Mouse (Mus musculus) midbrain, embryonic 10.5 days (tissue): ENCODE data around the gene Ppp1r12a. TPM values are rescaled to one million over a fixed set of nuclear protein-coding genes. Genes with fewer than 3 reads are reported as not detected.

Source experiments
- DNase-seq: peaks from one replicate; pipeline ENCODE4 v3.0.0-alpha.2; 2017; ENCODE audit warnings: low spot score
- H3K27ac ChIP-seq: fragments of 300-500 bp; sonication (generic); replicated peaks from 2 replicates; pipeline ENCODE4 v1.5.1; 2016; ENCODE audit warnings: mild to moderate bottlenecking
- H3K27me3 ChIP-seq: fragments of 300-500 bp; sonication (generic); 2 replicates; pipeline ENCODE4 v1.6.1; 2016; ENCODE audit warnings: low read depth, mild to moderate bottlenecking; ENCODE audit not compliant: poor library complexity, severe bottlenecking
- H3K36me3 ChIP-seq: fragments of 300-500 bp; sonication (generic); 2 replicates; pipeline ENCODE4 v1.6.1; 2016; ENCODE audit warnings: mild to moderate bottlenecking, moderate library complexity
- H3K4me1 ChIP-seq: fragments of 300-500 bp; sonication (generic); 2 replicates; pipeline ENCODE4 v1.6.1; 2016
- H3K4me3 ChIP-seq: fragments of 300-500 bp; sonication (generic); 2 replicates; pipeline ENCODE4 v1.5.1; 2016; ENCODE audit warnings: mild to moderate bottlenecking, moderate library complexity
- H3K9me3 ChIP-seq: fragments of 300-500 bp; sonication (generic); replicated peaks from 2 replicates; pipeline ENCODE4 v1.6.1; 2016; ENCODE audit warnings: mild to moderate bottlenecking
- WGBS: fragments of 180-500 bp; shearing (Covaris S2); methylation state at CpG from one replicate; pipeline ENCODE4 v1.1.7; 2016; 5-methylcytosine and 5-hydroxymethylcytosine counted together
- polyA plus RNA-seq: library from polyadenylated mRNA; unstranded; fragments of >200 nt; fragmentation: Nextera tagmentation; extraction: Ambion mirVana; gene quantifications from 2 replicates; pipeline ENCODE4 v1.2.1, GENCODE M21; 2016

Ppp1r12a gene
- polyA plus RNA-seq, 1 experiment from 2014 or later: 70.7 TPM

DNA sequence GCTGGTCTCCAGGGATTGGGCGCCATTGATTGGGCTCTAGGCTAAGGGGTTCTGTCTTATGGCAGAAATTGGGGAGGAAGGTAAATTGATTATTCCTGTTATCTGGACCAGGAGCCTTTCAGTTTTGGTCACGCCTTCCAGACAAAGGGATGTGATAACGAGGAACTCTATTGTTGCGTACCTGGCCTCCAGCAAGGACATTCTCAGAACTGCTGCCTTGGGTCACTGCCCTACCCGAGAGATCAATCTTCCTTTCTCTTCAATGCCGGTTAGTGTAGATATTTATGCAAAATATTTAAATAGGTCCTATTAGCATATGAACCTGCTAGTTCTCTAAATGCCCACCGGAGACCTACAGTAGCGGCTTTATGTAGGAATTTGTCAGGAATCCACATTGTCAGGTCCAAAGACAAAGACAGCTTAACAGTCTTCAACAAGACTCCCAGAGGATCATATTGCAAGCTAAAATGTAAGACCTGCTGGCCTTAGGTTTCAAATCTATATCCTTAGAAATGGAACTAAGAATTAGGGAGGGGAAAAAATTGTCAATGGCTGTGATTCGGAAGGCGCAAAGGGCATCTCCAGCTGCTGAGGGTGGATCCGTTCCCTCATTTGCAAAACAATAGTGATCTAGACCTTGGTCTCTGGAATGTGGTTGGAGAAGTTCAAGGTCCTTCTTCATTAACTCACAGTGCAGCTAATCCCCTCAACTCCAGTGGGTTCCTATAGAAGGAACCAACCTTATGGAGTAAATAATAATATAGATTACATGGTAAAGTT is 124.9 kb downstream of the Ppp1r12a start:
- no peak for DNase-seq

GRCm38 (mm10) chr10:108287438-108287801 is 125.4 kb downstream of the Ppp1r12a start:
- H3K27me3 ChIP-seq: no peaks in the 10 kb centered on the region
- H3K4me3 ChIP-seq: no peak overlapping the region
- peaks cover 3% of the 10 kb centered on the region; the same call in 1 of the 2 replicates for H3K4me1 ChIP-seq
- H3K9me3 ChIP-seq: no peaks in the 10 kb centered on the region
- WGBS: 83% methylated on average over 4 of the region's 4 CpGs
- H3K27ac ChIP-seq: no peak overlapping the region
- no peak for DNase-seq
- H3K36me3 ChIP-seq: 0 out of 2 replicates have a peak, but pooled peaks cover 2% of the 10 kb centered on the region

More for the DNA sequence above, 124.9 kb downstream of the Ppp1r12a start:
- Histone ChIP-seq H3K27me3 (no peaks in the 10 kb centered on the region), H3K27ac (no peak overlapping the region), H3K4me1 (peaks cover 3% of the 10 kb centered on the region; the same call in 1 of the 2 replicates), H3K36me3 (0 out of 2 replicates have a peak, but pooled peaks cover 5% of the 10 kb centered on the region), H3K4me3 (no peak overlapping the region), H3K9me3 (no peaks in the 10 kb centered on the region)
- 76% methylated on average over 11 of the region's 11 CpGs for WGBS

GRCm38 (mm10) chr10:108290046-108290445 is 128.1 kb downstream of the Ppp1r12a start:
- no peaks in the 10 kb centered on the region for H3K27me3 ChIP-seq
- no peaks in the 10 kb centered on the region for H3K9me3 ChIP-seq
- no peak overlapping the region for H3K4me3 ChIP-seq
- no peaks in the 10 kb centered on the region for H3K36me3 ChIP-seq
- H3K27ac ChIP-seq: no peak overlapping the region
- DNase-seq: no peak
- 95% methylated on average over 13 of the region's 13 CpGs for WGBS
- H3K4me1 ChIP-seq: peaks cover 3% of the 10 kb centered on the region; the same call in 1 of the 2 replicates

- 90% methylated on average over 12 of the region's 12 CpGs for WGBS
- DNase-seq: no peak
- Histone ChIP-seq H3K27ac (no peak overlapping the region), H3K4me3 (no peak overlapping the region), H3K9me3 (no peaks in the 10 kb centered on the region), H3K36me3 (no peaks in the 10 kb centered on the region), H3K27me3 (no peaks in the 10 kb centered on the region), H3K4me1 (peaks cover 2% of the 10 kb centered on the region; the same call in 1 of the 2 replicates)
These were observed 129.9 kb downstream of the Ppp1r12a start for GRCm38 (mm10) chr10:108291688-108292471.

DNA sequence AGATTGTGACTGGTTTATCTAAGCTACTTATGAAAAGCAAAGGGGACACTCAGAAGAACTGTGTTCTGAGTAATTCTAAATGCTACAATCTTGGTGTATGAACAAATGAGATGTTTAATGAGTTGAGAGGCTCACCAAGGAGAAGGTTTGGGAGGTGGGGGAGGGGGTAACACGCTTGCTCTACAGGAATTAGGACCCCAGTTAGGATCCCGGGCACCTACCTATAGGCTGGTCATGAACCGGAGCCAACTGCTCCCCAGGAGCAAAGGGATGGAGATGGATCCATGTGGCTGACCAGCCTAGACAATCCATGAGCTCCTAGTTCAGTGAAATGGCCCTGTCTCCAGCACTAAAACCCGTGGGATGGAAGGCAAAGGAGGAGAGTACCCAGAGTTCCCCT is 130.7 kb downstream of the Ppp1r12a start:
- Histone ChIP-seq H3K36me3 (no peaks in the 10 kb centered on the region), H3K9me3 (no peaks in the 10 kb centered on the region), H3K4me3 (no peak overlapping the region), H3K27ac (no peak overlapping the region), H3K27me3 (no peaks in the 10 kb centered on the region), H3K4me1 (no peaks in the 10 kb centered on the region)
- whole genome bisulfite sequencing: 90% methylated on average over 4 of the region's 4 CpGs
- DNase-seq: no peak

GRCm38 (mm10) chr10:108293620-108294195 is 131.7 kb downstream of the Ppp1r12a start:
- H3K4me3 ChIP-seq: no peak overlapping the region
- no peaks in the 10 kb centered on the region for H3K9me3 ChIP-seq
- no peaks in the 10 kb centered on the region for H3K36me3 ChIP-seq
- no peaks in the 10 kb centered on the region for H3K27me3 ChIP-seq
- H3K27ac ChIP-seq: no peak overlapping the region
- DNase-seq: no peak
- H3K4me1 ChIP-seq: no peaks in the 10 kb centered on the region
- WGBS: 93% methylated on average over 16 of the region's 16 CpGs

GRCm38 (mm10) chr10:108294766-108295165 is 132.8 kb downstream of the Ppp1r12a start:
- Histone ChIP-seq H3K4me3 (no peak overlapping the region), H3K27ac (no peak overlapping the region), H3K4me1 (no peaks in the 10 kb centered on the region), H3K27me3 (no peaks in the 10 kb centered on the region), H3K36me3 (no peaks in the 10 kb centered on the region), H3K9me3 (no peaks in the 10 kb centered on the region)
- WGBS: 89% methylated on average over 7 of the region's 7 CpGs
- DNase-seq: no peak

DNA sequence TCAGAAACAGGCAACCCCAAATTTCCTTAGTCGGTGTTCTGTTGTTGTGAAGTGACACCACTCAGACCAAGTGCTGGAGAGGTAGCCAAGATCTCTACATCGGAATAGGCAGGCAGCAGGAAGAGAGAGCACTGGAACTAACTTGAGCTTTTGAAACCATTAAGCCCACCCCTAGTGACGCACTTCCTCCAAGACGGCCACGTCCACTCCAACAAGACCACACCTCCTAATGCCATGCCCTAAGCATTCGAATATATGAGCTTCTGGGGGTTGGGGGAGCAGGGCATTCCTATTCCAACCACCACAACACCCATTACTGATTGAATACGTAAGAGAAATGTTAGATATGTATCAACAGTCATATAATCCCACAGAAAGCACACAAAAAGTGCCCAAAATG is 134.5 kb downstream of the Ppp1r12a start:
- no peaks in the 10 kb centered on the region for H3K4me1 ChIP-seq
- WGBS: 93% methylated on average over 7 of the region's 7 CpGs
- no peaks in the 10 kb centered on the region for H3K27me3 ChIP-seq
- H3K4me3 ChIP-seq: no peak overlapping the region
- DNase-seq: no peak
- no peaks in the 10 kb centered on the region for H3K9me3 ChIP-seq
- no peak overlapping the region for H3K27ac ChIP-seq
- H3K36me3 ChIP-seq: no peaks in the 10 kb centered on the region

- no peaks in the 10 kb centered on the region for H3K36me3 ChIP-seq
- no peak overlapping the region for H3K4me3 ChIP-seq
- 95% methylated on average over 13 of the region's 13 CpGs for WGBS
- no peaks in the 10 kb centered on the region for H3K4me1 ChIP-seq
- H3K27me3 ChIP-seq: no peaks in the 10 kb centered on the region
- no peak for DNase-seq
- H3K27ac ChIP-seq: no peak overlapping the region
- no peaks in the 10 kb centered on the region for H3K9me3 ChIP-seq
These were observed 136.3 kb downstream of the Ppp1r12a start for GRCm38 (mm10) chr10:108298261-108298660.

- DNase-seq: no peak
- 86% methylated on average over 16 of the region's 17 CpGs for WGBS
- Histone ChIP-seq H3K27me3 (no peaks in the 10 kb centered on the region), H3K4me3 (no peak overlapping the region), H3K9me3 (no peaks in the 10 kb centered on the region), H3K27ac (no peak overlapping the region), H3K4me1 (no peaks in the 10 kb centered on the region), H3K36me3 (no peaks in the 10 kb centered on the region)
These were observed 137.0 kb downstream of the Ppp1r12a start for GRCm38 (mm10) chr10:108298841-108299545.

- DNase-seq: no peak
- Histone ChIP-seq H3K36me3 (no peaks in the 10 kb centered on the region), H3K4me1 (no peaks in the 10 kb centered on the region), H3K27me3 (no peaks in the 10 kb centered on the region), H3K9me3 (no peaks in the 10 kb centered on the region), H3K27ac (no peak overlapping the region), H3K4me3 (no peak overlapping the region)
- WGBS: 86% methylated on average over 11 of the region's 11 CpGs
These were observed 137.8 kb downstream of the Ppp1r12a start for GRCm38 (mm10) chr10:108299828-108300227.

- no peaks in the 10 kb centered on the region for H3K27me3 ChIP-seq
- peak; percentile 73 for DNase-seq
- no peak overlapping the region for H3K27ac ChIP-seq
- no peaks in the 10 kb centered on the region for H3K9me3 ChIP-seq
- WGBS: 17% methylated on average over 19 of the region's 19 CpGs
- no peaks in the 10 kb centered on the region for H3K4me1 ChIP-seq
- peak overlapping the region; percentile 18; the same call in 1 of the 2 replicates for H3K4me3 ChIP-seq
- no peaks in the 10 kb centered on the region for H3K36me3 ChIP-seq
These were observed 138.8 kb downstream of the Ppp1r12a start for GRCm38 (mm10) chr10:108300843-108301242.
